Mouse (Mus musculus) embryonic facial prominence, embryonic 14.5 days (tissue): ENCODE measurements at regions not wholly inside any gene's neighbourhood (a gene's known extent, or its start where the extent isn't known, plus 50 kb on each side); places are given as distances from the start of the nearest gene placed in this dataset.

Experiments used
- ATAC-seq: fragments of 200-750 bp; cut with Nextera tagmentation; 2 replicates; pipeline ENCODE4 v1.8.0; 2017; ENCODE audit warnings: low read depth, moderate number of reproducible peaks, moderate TSS enrichment
- DNase-seq: peaks from one replicate; pipeline ENCODE4 v3.0.0-alpha.2; 2015; ENCODE audit warnings: low spot score
- H3K27ac ChIP-seq: fragments of 300-500 bp; sonication (generic); replicated peaks from 2 replicates; pipeline ENCODE4 v1.5.1; 2014; ENCODE audit warnings: low read depth, mild to moderate bottlenecking, low read length, moderate library complexity
- H3K27me3 ChIP-seq: fragments of 300-500 bp; sonication (generic); replicated peaks from 2 replicates; pipeline ENCODE4 v1.6.1; 2014; ENCODE audit warnings: low read length; ENCODE audit not compliant: control insufficient read depth, insufficient read depth
- H3K36me3 ChIP-seq: fragments of 300-500 bp; sonication (generic); 2 replicates; pipeline ENCODE4 v1.6.1; 2014; ENCODE audit warnings: low read length, mixed read lengths; ENCODE audit not compliant: control insufficient read depth, insufficient read depth
- H3K4me1 ChIP-seq: fragments of 300-500 bp; sonication (generic); 2 replicates; pipeline ENCODE4 v1.6.1; 2014; ENCODE audit warnings: antibody characterized with exemption, low read length; ENCODE audit not compliant: control insufficient read depth, insufficient read depth
- H3K4me2 ChIP-seq: fragments of 300-500 bp; sonication (generic); 2 replicates; pipeline ENCODE4 v1.6.1; 2014; ENCODE audit warnings: low read depth, mild to moderate bottlenecking, low read length, moderate library complexity, mixed read lengths
- H3K4me3 ChIP-seq: fragments of 300-500 bp; sonication (generic); 2 replicates; pipeline ENCODE4 v1.5.1; 2014; ENCODE audit warnings: low read depth, mild to moderate bottlenecking, low read length
- H3K9ac ChIP-seq: fragments of 300-500 bp; sonication (generic); 2 replicates; pipeline ENCODE4 v1.6.1; 2014; ENCODE audit warnings: low read depth, mild to moderate bottlenecking, low read length, moderate library complexity, mixed read lengths
- H3K9me3 ChIP-seq: fragments of 300-500 bp; sonication (generic); 2 replicates; pipeline ENCODE4 v1.6.1; 2016; ENCODE audit warnings: low read length; ENCODE audit not compliant: control insufficient read depth
- WGBS: fragments of 180-500 bp; shearing (Covaris S2); extraction: QIAGEN DNeasy Blood & Tissue Kit; methylation state at CpG from one replicate; pipeline ENCODE4 v1.1.7; 2014; 5-methylcytosine and 5-hydroxymethylcytosine counted together

DNA sequence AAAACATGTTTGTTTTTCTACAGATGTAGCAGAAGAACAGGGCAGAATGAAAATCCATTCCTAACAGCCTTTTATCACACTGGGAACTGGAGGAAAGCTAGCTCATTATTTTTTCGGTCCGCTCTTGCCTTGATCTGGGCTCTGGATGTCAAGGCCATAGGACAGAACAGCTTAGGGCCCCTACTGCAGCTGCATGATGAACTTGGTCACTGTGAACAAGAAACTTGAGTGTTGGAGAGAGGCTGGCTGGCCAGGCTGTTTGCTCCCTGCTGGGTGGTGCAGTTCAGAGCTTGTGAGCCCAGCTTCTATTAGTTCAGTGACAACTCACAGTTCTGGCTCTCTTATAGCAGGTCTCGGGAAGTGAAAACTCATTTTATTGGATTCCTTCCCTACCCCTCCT lies 70.2 kb upstream of the Prlr start:
- no peaks in the 10 kb centered on the region for H3K27me3 ChIP-seq
- DNase-seq = no peak
- no peak for ATAC-seq
- no peak overlapping the region for H3K27ac ChIP-seq
- 95% methylated on average over 3 of the region's 3 CpGs for WGBS
- H3K36me3 ChIP-seq = no peaks in the 10 kb centered on the region
- H3K4me2 ChIP-seq = no peak overlapping the region
- no peaks in the 10 kb centered on the region for H3K4me1 ChIP-seq
- no peaks in the 10 kb centered on the region for H3K9me3 ChIP-seq
- no peak overlapping the region for H3K4me3 ChIP-seq
- no peak overlapping the region for H3K9ac ChIP-seq
